Mouse (Mus musculus) left cerebral cortex, adult 2 months (tissue): ENCODE results near the gene Btbd9. TPM values are rescaled to one million over a fixed set of nuclear protein-coding genes. Genes with fewer than 3 reads are reported as not detected.

ENCODE experiments used
- DNase-seq, 2 experiments: peaks; one replicate each; pipeline ENCODE4 v3.0.0; 2021 to 2022; ENCODE audit warnings: low spot score in 2 of 2, mixed read lengths in 1 of 2; ENCODE audit errors: extremely low spot score in 1 of 2
- H3K27ac ChIP-seq: fragments of 200-600 bp; 2 replicates; pipeline ENCODE4 v1.8.1; 2022
- H3K4me3 ChIP-seq: fragments of 200-600 bp; 2 replicates; pipeline ENCODE4 v1.8.1; 2022
- CTCF ChIP-seq: fragments of 200-600 bp; IDR thresholded peaks from 2 replicates; pipeline ENCODE4 v1.8.1; 2022; ENCODE audit warnings: antibody characterized with exemption, mild to moderate bottlenecking, moderate library complexity
- intact Hi-C: fragments of 180-260 bp; cut with DNase I; formaldehyde crosslinking; loops from one replicate; pipeline ENCODE4 v1.15.1; 2025
- total RNA-seq, 2 experiments: library from RNA; stranded (reverse); gene quantifications; 2 replicates each; pipeline ENCODE4 v1.2.3; 2021

Gene Btbd9
- total RNA-seq, 2 experiments from 2014 or later, result 102 to 104 TPM

DNA sequence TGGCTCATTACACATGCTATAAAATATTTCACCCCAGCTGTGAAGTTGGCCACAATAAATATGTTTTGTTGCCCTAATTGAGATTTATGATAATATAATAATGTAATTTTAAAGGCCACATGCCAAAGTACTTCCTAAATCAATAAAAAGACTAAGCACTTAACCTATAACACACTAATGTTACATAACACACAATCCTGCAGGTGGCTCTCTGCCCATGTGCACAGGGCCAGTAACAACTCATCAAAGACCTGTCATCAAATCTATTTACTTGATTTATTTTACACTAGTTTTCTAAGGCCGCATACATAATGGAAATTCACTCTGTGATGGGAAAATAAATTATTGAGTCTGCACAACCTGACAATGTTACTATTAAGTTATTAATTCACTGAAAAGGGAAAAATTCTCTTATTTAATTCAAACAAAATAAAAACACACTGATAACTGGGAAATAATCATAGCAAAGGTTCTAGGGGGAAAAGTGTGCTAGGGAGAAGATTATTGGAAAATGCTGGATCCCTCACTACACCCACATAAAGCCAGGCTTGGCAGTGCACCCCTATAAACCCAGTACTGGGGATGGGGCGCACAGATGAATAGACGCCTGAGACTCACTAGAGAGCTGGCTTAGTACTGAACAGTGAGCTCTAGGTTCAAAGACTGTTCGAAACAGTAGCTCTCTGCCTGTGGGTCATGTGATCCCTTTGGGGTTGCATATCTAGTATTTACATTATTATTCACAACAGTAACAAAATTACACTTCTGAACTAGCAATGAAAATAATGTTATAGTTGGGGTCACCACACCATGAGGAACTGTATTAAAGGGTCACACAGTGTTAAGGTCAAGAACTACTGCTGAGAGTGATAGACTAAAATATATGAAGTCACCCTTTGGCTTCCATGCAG lies 23.0 kb downstream of the Btbd9 start:
- Histone ChIP-seq H3K27ac (no peak overlapping the region; the same call in 1 of the 2 replicates), H3K4me3 (no peak overlapping the region)
- intact Hi-C loops, result no loop called here
- TF ChIP-seq CTCF, result no peak
- no peak for DNase-seq

DNA sequence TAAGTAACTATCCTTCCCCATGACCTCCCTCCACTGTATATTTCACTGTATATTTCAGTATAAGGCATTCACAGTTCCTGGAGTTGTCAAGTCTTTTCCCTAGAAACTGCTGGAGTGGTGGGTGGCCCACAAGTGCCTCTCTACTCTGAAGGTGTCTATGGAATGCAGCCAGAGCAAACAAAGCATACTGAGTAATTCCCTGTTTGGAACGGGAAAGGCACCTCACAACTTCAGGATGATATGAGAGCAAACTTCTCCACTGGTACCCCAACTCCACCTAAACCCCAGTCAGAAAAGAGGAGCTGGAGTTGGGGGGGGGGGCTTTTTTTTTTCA lies 25.5 kb downstream of the Btbd9 start:
- no peak for TF ChIP-seq CTCF
- intact Hi-C loops, result loop anchor here (2.0 kb wide), 1 partner anchor 26 kb away; no protein-coding TSS in a partner anchor
- peak; percentile 41 to 51 for DNase-seq
- Histone ChIP-seq H3K4me3 (no peak overlapping the region), H3K27ac (peak overlapping the region; percentile 76)

DNA sequence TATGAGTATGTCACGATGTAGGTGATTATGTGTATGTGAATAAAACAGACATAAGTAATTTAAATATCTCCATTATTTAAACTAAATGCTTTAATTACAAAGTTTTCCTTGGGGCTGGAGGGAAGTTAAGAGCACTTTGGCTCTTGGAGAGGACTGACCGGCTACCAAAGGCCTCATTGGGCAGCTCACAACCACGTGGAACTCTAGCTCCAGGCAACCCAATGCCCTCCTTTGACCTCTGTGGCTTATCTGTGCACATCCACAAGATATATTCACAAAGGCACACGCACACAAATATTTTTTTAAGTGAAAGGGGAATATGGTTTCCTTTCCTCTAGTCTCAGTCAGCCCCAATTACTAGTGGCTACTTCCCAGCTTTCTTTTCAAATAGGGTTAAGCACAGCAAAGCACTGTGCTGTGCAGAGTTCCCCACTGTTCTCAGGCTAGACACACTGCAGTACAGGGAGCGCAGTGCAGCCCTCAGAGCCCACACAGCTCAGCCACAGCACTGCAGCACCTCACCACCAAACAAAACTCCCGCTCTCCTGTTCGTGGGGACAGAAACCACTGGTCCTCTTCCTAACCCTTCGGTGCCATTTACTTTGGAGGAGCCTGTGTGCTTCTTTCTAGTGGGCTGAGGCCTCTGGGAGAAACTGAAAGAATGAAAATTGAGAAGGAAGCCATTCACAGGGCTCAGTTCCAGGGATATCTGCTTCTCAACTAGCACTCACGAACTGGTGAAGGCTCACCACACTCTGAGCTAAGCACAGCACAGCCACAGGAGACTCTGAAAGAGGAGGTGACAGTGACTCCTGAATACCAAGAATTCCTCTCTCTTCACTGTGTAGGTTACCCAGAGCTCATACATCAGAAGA lies 26.2 kb downstream of the Btbd9 start:
- intact Hi-C loops, result loop anchor here (2.0 kb wide), 1 partner anchor 25 kb away; no protein-coding TSS in a partner anchor
- DNase-seq, result no peak
- TF ChIP-seq CTCF, result no peak
- peak overlapping the region; percentile 76 for H3K27ac ChIP-seq
- H3K4me3 ChIP-seq, result no peak overlapping the region

DNA sequence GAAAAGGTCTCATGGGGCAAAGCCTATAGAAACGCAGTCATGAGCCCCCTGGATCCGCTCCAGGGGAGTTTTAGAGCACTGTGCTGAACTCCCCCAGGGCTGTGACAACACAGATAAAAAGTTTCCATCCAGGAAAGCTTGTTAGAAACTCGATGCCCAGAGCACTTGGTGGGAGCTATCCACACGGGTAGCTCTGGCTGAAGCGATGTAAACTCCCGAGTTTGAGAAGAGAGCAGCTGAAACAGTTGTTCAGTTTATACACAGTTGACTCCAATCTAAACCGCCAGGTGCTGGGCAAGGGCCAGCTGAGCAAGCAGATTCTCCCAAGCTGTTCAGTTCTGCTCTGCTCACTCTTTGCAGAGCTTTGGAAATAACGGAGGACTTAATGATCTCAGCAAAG lies 37.2 kb downstream of the Btbd9 start:
- H3K4me3 ChIP-seq, result no peak overlapping the region
- TF ChIP-seq CTCF, result peak; percentile 20
- DNase-seq, result no peak
- H3K27ac ChIP-seq, result no peak overlapping the region
- intact Hi-C loops, result no loop called here

DNA sequence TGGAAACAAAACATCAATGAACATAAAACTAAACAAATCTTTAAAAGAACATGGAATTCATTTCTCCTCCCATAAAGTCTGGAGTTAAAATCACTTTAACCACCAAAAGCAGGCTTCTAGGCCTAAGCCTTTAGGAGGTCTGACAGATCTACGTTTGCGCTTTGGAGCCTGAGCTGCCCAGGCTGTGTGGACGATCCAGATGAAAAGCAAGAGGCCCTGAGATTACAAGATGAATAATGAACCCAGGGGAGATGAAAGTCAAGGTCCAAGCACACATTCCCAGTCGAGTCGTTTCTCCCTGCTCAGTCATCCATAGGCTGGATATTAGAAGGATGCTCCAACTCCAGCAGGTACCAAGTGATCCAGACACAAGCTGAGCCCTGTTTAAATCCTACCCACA lies 39.6 kb downstream of the Btbd9 start:
- no peak for TF ChIP-seq CTCF
- Histone ChIP-seq H3K27ac (no peak overlapping the region), H3K4me3 (no peak overlapping the region)
- no peak for DNase-seq
- intact Hi-C loops, result no loop called here

DNA sequence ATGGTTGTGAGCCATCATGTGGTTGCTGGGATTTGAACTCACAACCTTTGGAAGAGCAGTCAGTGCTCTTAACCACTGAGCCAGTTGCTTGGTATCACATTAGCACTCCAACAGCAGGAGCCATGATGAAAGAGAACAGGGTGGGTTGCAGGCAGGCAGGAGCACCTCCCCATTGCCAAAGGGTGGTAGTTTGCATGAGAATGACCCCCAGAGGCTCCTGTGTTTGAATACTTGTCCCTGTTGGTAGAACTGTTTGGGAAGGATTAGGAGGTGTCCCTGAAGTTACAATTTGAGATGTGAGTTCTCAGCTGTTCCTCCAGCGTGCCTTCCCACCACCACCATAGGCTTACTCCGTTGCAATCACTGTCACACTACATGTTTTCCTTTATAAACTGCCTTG lies 43.2 kb downstream of the Btbd9 start:
- TF ChIP-seq CTCF, result no peak
- no peak overlapping the region for H3K27ac ChIP-seq
- intact Hi-C loops, result no loop called here
- H3K4me3 ChIP-seq, result no peak overlapping the region
- DNase-seq, result no peak

GRCm38 (mm10) chr17:30530542-30530940 lies 45.7 kb downstream of the Btbd9 start:
- intact Hi-C loops, result no loop called here
- no peak for TF ChIP-seq CTCF
- Histone ChIP-seq H3K27ac (no peak overlapping the region), H3K4me3 (no peak overlapping the region)
- no peak for DNase-seq

- intact Hi-C loops, result no loop called here
- H3K27ac ChIP-seq, result no peak overlapping the region
- no peak overlapping the region for H3K4me3 ChIP-seq
- no peak; the same call in 1 of the 2 replicates for TF ChIP-seq CTCF
- DNase-seq, result no peak
These were observed 46.4 kb downstream of the Btbd9 start for GRCm38 (mm10) chr17:30529632-30530541.

DNA sequence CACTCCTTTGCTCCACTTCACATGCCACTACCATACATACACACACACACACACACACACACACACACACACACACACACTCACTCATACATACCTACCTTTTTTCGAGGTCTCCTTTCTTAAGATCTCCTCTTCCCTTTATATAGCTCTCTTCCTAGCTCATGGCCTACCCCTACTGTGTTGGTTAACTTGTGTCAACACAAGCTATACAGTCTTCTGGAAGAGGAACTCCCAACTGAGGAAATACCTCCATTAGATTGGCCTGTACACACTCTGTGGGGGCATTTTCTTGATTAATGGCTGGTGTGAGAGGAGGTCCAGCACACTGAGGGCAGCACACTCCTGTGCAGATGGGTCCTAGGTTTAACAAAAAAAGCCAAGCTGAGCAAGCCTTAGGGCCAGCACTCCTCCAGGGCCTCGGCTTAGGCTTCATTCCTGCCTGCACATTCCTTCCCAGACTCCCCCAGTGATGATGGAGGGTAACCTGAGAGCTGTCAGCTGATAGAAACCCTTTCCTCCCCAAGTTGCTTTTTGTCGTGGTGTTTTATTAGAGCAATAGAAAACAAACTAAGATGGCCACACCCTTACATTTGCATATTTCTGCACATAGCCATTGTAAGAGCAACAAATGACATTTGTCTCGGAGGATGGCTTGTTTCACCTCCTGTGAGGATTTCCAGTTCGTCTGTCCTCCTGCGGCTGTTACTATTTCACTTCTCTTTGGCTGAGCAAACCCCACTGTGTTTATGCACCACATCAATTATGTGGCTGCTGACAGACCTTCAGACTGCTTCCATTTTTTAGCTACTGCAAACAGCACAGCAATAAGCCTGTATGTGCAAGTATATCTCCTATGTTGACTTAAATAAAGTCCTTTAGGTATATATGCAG lies 50.6 kb downstream of the Btbd9 start:
- no peak for DNase-seq
- H3K4me3 ChIP-seq, result no peak overlapping the region
- intact Hi-C loops, result loop anchor here (2.0 kb wide), 2 partner anchors 25 to 49 kb away; no protein-coding TSS in a partner anchor
- H3K27ac ChIP-seq, result 0 out of 2 replicates have a peak overlapping the region, but pooled peaks have one; percentile 4
- TF ChIP-seq CTCF, result no peak

DNA sequence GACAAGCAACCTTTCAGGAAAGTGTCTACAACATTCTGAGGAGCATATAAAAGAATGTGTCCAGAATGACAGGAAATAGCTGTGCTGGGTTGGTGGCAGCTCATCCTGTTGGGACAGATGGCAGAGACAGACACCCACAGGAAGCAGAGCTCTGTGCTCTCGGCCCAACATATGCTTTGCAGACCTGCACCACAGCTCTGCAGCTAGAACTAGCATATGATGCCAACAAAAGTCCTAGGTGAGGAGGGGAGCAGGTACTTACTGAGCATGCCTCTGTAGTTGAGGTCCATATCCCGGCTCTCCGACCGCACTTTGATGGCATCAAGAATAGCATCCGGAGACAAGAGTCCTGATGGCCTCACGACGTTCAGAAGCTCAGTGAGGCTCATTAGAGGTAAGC lies 51.8 kb downstream of the Btbd9 start:
- TF ChIP-seq CTCF, result no peak
- Histone ChIP-seq H3K27ac (peak overlapping the region; percentile 76), H3K4me3 (peak overlapping the region; percentile 15)
- intact Hi-C loops, result loop anchor here (2.0 kb wide), 2 partner anchors 26 to 50 kb away; no protein-coding TSS in a partner anchor
- DNase-seq, result peak; percentile 51 to 64
